Mouse (Mus musculus) liver, embryonic 16.5 days (tissue): ENCODE results near the gene Dennd1a. TPM values are rescaled to one million over a fixed set of nuclear protein-coding genes. Genes with fewer than 3 reads are reported as not detected.
A peak's percentile ranks its signal among the peaks of the same experiment; 100 is the strongest.

Experiments
- ATAC-seq: fragments of 200-750 bp; cut with Nextera tagmentation; 2 replicates; pipeline ENCODE4 v1.8.0; 2017; ENCODE audit warnings: low read depth, mild to moderate bottlenecking, moderate number of reproducible peaks, moderate library complexity
- H3K27ac ChIP-seq: fragments of 300-500 bp; sonication (generic); 2 replicates; pipeline ENCODE4 v1.5.1; 2014; ENCODE audit warnings: mild to moderate bottlenecking, low read length
- H3K27me3 ChIP-seq: fragments of 300-500 bp; sonication (generic); 2 replicates; pipeline ENCODE4 v1.6.1; 2014; ENCODE audit warnings: low read depth, low read length, mixed read lengths; ENCODE audit not compliant: control insufficient read depth, insufficient read depth
- H3K36me3 ChIP-seq: fragments of 300-500 bp; sonication (generic); 2 replicates; pipeline ENCODE4 v1.6.1; 2014; ENCODE audit warnings: mild to moderate bottlenecking; ENCODE audit not compliant: control insufficient read depth, insufficient read depth
- H3K4me1 ChIP-seq: fragments of 300-500 bp; sonication (generic); 2 replicates; pipeline ENCODE4 v1.6.1; 2014; ENCODE audit warnings: low read depth, low read length, mixed read lengths; ENCODE audit not compliant: control insufficient read depth
- H3K4me2 ChIP-seq: fragments of 300-500 bp; sonication (generic); 2 replicates; pipeline ENCODE4 v1.6.1; 2014; ENCODE audit warnings: low read depth, low read length, mixed read lengths
- H3K4me3 ChIP-seq: fragments of 300-500 bp; sonication (generic); 2 replicates; pipeline ENCODE4 v1.5.1; 2014; ENCODE audit warnings: low read depth, mild to moderate bottlenecking, low read length
- H3K9ac ChIP-seq: fragments of 300-500 bp; sonication (generic); 2 replicates; pipeline ENCODE4 v1.6.1; 2014; ENCODE audit warnings: low read depth, low read length
- H3K9me3 ChIP-seq: fragments of 300-500 bp; sonication (generic); replicated peaks from 2 replicates; pipeline ENCODE4 v1.6.1; 2016; ENCODE audit warnings: low read length; ENCODE audit not compliant: control insufficient read depth
- WGBS: fragments of 180-500 bp; shearing (Covaris S2); extraction: QIAGEN DNeasy Blood & Tissue Kit; methylation state at CpG from one replicate; pipeline ENCODE4 v1.1.7; 2014; ENCODE audit not compliant: insufficient replicate concordance; 5-methylcytosine and 5-hydroxymethylcytosine counted together
- polyA plus RNA-seq: library from polyadenylated mRNA; unstranded; fragments of >200 nt; fragmentation: Nextera tagmentation; extraction: Ambion mirVana; gene quantifications from 2 replicates; pipeline ENCODE4 v1.2.1, GENCODE M21; 2015

Gene Dennd1a
- polyA plus RNA-seq, 1 experiment from 2014 or later = 7.9 TPM

DNA sequence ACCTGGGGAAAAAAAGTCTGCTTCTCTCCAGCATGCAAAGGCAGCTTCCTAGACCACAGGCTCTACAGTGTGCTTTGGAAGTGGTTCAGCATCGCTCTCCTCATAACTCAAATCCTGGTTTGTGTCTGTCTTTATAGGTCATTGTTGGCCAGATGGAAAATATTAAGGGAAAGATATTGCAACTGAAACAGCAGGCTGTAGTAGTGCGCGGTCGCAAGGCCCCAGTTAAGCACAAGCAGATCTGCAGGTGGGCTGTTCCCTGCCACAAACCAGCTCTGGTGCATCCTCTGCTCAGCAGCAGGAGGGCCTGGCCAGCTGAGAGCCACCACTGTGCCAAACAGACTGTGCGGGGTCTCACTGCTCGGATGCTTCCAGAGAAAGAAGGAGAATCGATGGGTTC lies 186.9 kb downstream of the Dennd1a start:
- peaks cover 8% of the 10 kb centered on the region for H3K4me1 ChIP-seq
- H3K9me3 ChIP-seq = no peaks in the 10 kb centered on the region
- no peak overlapping the region for H3K9ac ChIP-seq
- no peak overlapping the region for H3K4me2 ChIP-seq
- no peak overlapping the region for H3K4me3 ChIP-seq
- H3K36me3 ChIP-seq = no peaks in the 10 kb centered on the region
- no peak for ATAC-seq
- WGBS = 66% methylated on average over 7 of the region's 7 CpGs
- no peaks in the 10 kb centered on the region for H3K27me3 ChIP-seq
- H3K27ac ChIP-seq = no peak overlapping the region

DNA sequence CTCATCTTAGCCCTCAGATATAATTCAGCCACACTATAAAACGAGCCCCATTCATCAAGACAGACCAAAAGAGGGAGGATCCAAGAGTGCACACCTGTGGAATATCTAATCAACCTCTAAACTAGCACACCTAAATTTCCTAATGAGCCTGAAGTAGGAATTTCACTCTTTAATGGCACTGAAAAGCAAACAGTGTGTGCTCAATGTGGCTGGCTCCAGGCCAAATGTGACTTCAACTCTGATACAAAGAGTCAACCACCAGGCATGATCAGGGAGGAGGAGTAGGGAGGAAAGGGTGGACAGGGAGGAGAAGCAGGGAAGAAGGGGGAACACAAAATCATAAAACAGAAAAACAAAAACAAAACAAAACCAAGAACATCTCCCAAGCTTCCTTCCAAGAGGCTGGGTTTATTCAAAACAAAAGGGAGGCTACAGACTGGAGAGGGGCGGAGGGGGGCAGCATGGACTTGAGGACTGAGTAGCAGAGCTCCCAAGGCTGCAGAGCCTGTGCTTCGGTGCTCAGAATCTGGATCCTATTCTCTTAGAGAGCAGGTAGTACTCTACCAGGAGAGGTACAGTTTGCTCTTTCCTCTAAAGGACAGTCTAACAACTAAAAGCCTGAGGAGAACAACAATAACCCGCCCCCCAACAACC lies 187.9 kb downstream of the Dennd1a start:
- 68% methylated on average over 4 of the region's 4 CpGs for WGBS
- peak; percentile 53; the same call in 1 of the 2 replicates for ATAC-seq

DNA sequence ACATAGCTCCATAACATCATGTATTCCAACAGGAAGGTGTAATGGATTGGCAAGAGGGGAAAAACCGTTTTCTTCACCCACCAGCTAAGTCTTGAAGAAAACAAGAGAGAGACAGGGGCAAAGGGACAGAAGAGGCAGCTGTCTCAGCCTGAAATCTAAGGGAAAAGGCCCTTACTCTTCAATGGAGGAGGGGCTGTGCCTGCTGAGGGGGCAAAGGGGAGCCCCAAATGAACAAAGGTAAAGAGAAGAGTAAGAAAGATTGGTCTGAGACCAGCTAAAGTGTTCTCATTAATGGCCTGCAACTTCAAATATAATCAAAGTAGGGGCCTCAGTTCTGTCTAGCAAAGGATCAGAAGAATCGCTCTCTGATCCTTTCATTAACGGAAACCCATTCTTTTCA lies 189.7 kb downstream of the Dennd1a start:
- WGBS = 81% methylated on average over 3 of the region's 3 CpGs
- H3K4me1 ChIP-seq = peaks cover 24% of the 10 kb centered on the region

More for the DNA sequence above, 187.9 kb downstream of the Dennd1a start:
- no peak overlapping the region for H3K27ac ChIP-seq
- H3K4me2 ChIP-seq = no peak overlapping the region
- no peak overlapping the region for H3K4me3 ChIP-seq
- H3K27me3 ChIP-seq = no peaks in the 10 kb centered on the region
- peaks cover 10% of the 10 kb centered on the region for H3K4me1 ChIP-seq
- H3K36me3 ChIP-seq = no peaks in the 10 kb centered on the region
- no peak overlapping the region for H3K9ac ChIP-seq
- H3K9me3 ChIP-seq = no peaks in the 10 kb centered on the region

DNA sequence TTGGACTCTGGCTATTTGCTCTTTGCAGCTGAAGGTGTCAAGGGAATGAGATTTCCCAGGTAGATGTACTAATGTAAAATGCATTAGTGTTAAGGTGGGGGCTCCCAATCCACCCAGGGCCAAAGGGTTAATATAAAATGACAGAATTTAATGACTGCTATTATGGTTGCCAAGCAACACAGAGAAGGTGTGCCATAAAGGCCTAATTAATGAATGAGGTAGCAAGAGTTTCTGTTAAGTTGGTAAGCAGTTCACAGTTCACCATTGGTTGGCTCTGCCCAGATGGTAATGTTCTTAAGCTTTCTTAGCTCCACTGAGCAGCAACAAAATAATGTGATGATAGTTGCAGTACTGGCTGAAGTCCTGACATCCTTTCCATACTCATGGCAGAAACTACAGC lies 190.9 kb downstream of the Dennd1a start:
- Histone ChIP-seq H3K4me1 (peaks cover 26% of the 10 kb centered on the region), H3K36me3 (no peaks in the 10 kb centered on the region), H3K9ac (no peak overlapping the region), H3K27me3 (no peaks in the 10 kb centered on the region), H3K27ac (no peak overlapping the region), H3K9me3 (no peaks in the 10 kb centered on the region), H3K4me3 (no peak overlapping the region), H3K4me2 (no peak overlapping the region)
- no peak for ATAC-seq

More for the DNA sequence above, 189.7 kb downstream of the Dennd1a start:
- Histone ChIP-seq H3K4me2 (no peak overlapping the region), H3K27me3 (no peaks in the 10 kb centered on the region), H3K36me3 (no peaks in the 10 kb centered on the region), H3K27ac (no peak overlapping the region), H3K9ac (no peak overlapping the region), H3K9me3 (no peaks in the 10 kb centered on the region), H3K4me3 (no peak overlapping the region)
- no peak for ATAC-seq

DNA sequence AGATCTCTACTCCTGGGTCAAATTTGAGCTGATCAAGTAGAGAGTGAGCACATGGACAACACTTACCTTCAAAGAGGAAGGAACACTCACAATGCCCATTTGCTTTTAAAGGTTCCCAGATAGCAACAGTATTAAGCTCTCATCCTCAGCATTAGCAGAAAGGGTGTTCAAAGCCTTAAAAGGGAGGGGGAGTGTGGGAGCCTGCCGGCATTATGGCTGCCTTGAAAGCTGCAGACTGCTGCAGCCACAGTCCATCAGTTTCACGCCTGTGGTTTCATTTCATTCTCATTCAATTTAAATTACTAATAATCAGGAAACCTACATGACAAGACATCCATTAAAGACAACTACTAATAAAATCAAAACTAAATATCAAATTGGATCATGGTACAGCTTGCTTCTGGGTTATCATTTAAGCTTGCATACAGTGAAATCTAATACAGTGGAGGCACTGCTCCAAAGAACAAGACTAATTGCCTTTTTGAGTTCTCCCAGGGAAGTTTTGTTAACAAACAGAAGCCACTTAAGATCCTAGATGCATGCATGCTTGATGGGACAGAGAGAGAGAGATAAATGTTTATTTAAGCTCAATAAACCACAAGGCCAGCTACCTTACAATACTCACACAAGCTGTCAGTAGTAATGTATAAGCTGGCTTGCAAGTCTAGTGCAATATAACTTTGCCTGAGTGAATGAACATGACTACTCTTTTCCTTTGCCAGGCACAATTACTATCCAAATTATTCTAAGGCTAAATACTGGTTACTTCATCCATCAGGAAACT lies 192.6 kb downstream of the Dennd1a start:
- peaks cover 26% of the 10 kb centered on the region for H3K4me1 ChIP-seq
- H3K9ac ChIP-seq = no peak overlapping the region
- H3K4me3 ChIP-seq = no peak overlapping the region
- H3K4me2 ChIP-seq = peak overlapping the region; percentile 28; the same call in 1 of the 2 replicates
- H3K9me3 ChIP-seq = no peaks in the 10 kb centered on the region
- H3K27me3 ChIP-seq = no peaks in the 10 kb centered on the region
- H3K27ac ChIP-seq = peak overlapping the region; percentile 40; the same call in 1 of the 2 replicates
- H3K36me3 ChIP-seq = no peaks in the 10 kb centered on the region
- peak; percentile 2; the same call in 1 of the 2 replicates for ATAC-seq
- WGBS = 61% methylated on average over 2 of the region's 2 CpGs

DNA sequence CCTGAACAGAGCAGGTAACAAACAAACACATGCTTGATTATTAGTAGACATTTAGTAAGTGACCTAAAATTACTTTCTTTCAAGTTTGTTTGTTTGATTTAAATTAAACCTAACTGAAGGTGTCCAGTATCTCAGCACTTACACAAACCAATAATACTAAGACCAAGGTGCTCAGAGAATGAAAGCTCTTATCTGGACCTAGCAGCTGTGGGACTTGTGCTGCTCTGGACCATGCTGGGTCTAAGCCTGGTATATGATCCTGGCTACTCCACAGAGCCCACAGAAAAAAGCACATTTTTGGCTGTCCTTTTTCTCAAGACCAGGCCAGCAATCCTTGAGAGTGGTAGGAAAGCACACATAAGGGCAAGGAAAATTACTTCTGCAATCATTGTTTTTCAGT lies 193.2 kb downstream of the Dennd1a start:
- H3K4me2 ChIP-seq = peak overlapping the region; percentile 28; the same call in 1 of the 2 replicates
- peak overlapping the region; percentile 40; the same call in 1 of the 2 replicates for H3K27ac ChIP-seq
- ATAC-seq = peak; percentile 95
- no peak overlapping the region for H3K4me3 ChIP-seq
- H3K9me3 ChIP-seq = no peaks in the 10 kb centered on the region
- H3K27me3 ChIP-seq = no peaks in the 10 kb centered on the region
- H3K4me1 ChIP-seq = peaks cover 22% of the 10 kb centered on the region
- H3K9ac ChIP-seq = no peak overlapping the region
- no peaks in the 10 kb centered on the region for H3K36me3 ChIP-seq

DNA sequence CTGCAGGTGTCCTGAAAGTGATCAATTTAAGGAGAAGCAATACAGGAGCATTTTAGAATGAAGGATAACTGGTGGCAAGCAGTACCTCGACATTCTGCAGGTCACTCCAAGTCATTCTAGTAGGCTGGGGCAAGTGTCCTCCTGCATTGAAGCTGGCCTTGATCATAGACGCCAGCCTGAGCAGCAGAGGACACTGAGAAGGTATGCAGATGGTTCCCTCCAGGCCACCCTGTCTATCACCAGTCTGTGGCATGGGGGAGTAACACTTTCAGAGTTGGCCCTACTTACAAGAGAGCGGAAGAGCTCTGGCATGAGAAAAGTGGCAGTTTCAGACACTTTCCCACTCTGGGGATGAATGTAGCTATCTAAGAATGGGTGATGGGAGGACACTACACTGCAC lies 193.9 kb downstream of the Dennd1a start:
- H3K4me3 ChIP-seq = no peak overlapping the region
- no peaks in the 10 kb centered on the region for H3K9me3 ChIP-seq
- ATAC-seq = no peak
- H3K4me1 ChIP-seq = peaks cover 18% of the 10 kb centered on the region
- H3K27ac ChIP-seq = no peak overlapping the region
- WGBS = 61% methylated on average over 3 of the region's 3 CpGs
- H3K27me3 ChIP-seq = no peaks in the 10 kb centered on the region
- no peaks in the 10 kb centered on the region for H3K36me3 ChIP-seq
- no peak overlapping the region for H3K9ac ChIP-seq
- no peak overlapping the region for H3K4me2 ChIP-seq

DNA sequence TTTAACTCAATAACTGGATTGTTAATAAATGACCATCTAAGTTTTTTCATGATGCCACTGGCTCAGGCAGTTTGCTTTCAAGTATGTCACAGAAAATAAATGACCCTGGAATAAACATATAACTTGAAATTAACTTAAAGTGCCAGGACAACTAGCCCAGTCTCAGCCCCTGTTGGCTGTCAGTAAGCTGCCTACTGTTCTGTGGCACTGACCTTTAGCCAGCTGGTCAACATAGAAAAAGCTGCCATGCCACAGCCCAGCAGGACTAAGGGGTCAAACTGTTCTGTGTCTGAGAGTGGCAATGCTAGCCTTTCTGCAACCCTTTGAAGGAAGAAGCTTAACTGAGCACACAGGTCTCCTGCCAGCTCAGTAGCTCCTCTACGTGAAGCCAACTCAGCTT lies 198.8 kb downstream of the Dennd1a start:
- Histone ChIP-seq H3K4me3 (no peak overlapping the region), H3K9me3 (no peaks in the 10 kb centered on the region), H3K4me1 (peaks cover 19% of the 10 kb centered on the region), H3K27ac (no peak overlapping the region), H3K27me3 (no peaks in the 10 kb centered on the region), H3K9ac (no peak overlapping the region), H3K36me3 (no peaks in the 10 kb centered on the region), H3K4me2 (no peak overlapping the region)
- no peak for ATAC-seq
- 67% methylated on average over 1 of the region's 1 CpGs for WGBS

DNA sequence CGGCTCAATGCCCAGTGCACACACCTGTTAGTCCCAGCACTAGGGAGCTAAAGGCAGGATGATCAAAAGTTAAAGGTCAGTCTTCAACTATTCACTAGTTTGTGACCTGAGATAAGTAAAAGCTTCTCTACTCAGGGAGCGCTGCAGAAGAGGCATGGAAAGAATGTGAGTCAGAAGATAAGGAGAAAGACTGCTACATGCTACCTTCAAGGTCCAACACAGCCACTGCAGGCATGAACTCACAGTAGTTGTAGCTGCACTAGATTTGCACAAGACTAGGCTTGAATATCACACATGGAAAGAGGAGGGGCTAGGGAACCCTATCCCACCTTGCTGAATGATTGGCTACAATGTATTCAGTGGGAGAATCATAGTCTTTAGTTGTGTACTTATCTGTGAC lies 202.1 kb downstream of the Dennd1a start:
- H3K27ac ChIP-seq = no peak overlapping the region
- H3K9me3 ChIP-seq = no peaks in the 10 kb centered on the region
- no peak for ATAC-seq
- no peak overlapping the region for H3K9ac ChIP-seq
- no peak overlapping the region for H3K4me3 ChIP-seq
- no peaks in the 10 kb centered on the region for H3K36me3 ChIP-seq
- no peaks in the 10 kb centered on the region for H3K27me3 ChIP-seq
- WGBS = 24% methylated on average over 2 of the region's 2 CpGs
- peaks cover 9% of the 10 kb centered on the region for H3K4me1 ChIP-seq
- no peak overlapping the region for H3K4me2 ChIP-seq
